Mouse (Mus musculus) kidney, adult 10 weeks (tissue): ENCODE results near the gene Ptpn18. TPM values are rescaled to one million over a fixed set of nuclear protein-coding genes. Genes with fewer than 3 reads are reported as not detected.

ENCODE experiments used
- polyA plus RNA-seq: library from polyadenylated mRNA; stranded (reverse); fragments of 350-450 nt; fragmentation: Illumina TruSeq; extraction: RNeasy Lipid Tissue Mini Kit (QIAGEN cat#74804); gene quantifications from one replicate; pipeline ENCODE4 v1.2.3, GENCODE M21; 2014; ENCODE audit warnings: low read depth, low replicate concordance

Ptpn18 gene
- 2.5 TPM for polyA plus RNA-seq

GRCm38 (mm10) chr1:34459284-34460060, at the start of gene Ptpn18:
Ptpn18 (plus strand) TSS chr1:34459762.

GRCm38 (mm10) chr1:34439215-34439960, 20.2 kb upstream of the Ptpn18 start, which contains the start of the genes Ccdc115 and Imp4:
Ccdc115 (minus strand) TSS chr1:34439672.
Imp4 (plus strand) TSS chr1:34439851.

Other genes starting within 250 kb of the Ptpn18 start
- 16.9 TPM for gene Ccdc115, start 20.1 kb upstream of the Ptpn18 start, polyA plus RNA-seq
- 11.1 TPM for gene Imp4, start 19.9 kb upstream of the Ptpn18 start, polyA plus RNA-seq
- not detected for gene Prss39, start 38.6 kb downstream of the Ptpn18 start, polyA plus RNA-seq
- not detected for gene Cfc1, start 75.9 kb downstream of the Ptpn18 start, polyA plus RNA-seq
- not detected for gene Prss40, start 101.2 kb downstream of the Ptpn18 start, polyA plus RNA-seq
- gene Amer3, start 119.9 kb downstream of the Ptpn18 start, polyA plus RNA-seq = not detected